Mouse (Mus musculus) embryonic fibroblast, embryonic 13.5 days (primary cell): ENCODE measurements around the gene Ext2.

ENCODE experiments used
- CTCF ChIP-seq: IDR thresholded peaks from 2 replicates; pipeline ENCODE4 v1.5.1; 2011; ENCODE audit warnings: mild to moderate bottlenecking, control low read depth, low read length, moderate library complexity, borderline replicate concordance; ENCODE audit not compliant: insufficient read depth
- POLR2A ChIP-seq: IDR thresholded peaks from 2 replicates; pipeline ENCODE4 v1.6.1; 2011; ENCODE audit warnings: low read depth, mild to moderate bottlenecking, control low read depth, low read length, moderate library complexity

DNA sequence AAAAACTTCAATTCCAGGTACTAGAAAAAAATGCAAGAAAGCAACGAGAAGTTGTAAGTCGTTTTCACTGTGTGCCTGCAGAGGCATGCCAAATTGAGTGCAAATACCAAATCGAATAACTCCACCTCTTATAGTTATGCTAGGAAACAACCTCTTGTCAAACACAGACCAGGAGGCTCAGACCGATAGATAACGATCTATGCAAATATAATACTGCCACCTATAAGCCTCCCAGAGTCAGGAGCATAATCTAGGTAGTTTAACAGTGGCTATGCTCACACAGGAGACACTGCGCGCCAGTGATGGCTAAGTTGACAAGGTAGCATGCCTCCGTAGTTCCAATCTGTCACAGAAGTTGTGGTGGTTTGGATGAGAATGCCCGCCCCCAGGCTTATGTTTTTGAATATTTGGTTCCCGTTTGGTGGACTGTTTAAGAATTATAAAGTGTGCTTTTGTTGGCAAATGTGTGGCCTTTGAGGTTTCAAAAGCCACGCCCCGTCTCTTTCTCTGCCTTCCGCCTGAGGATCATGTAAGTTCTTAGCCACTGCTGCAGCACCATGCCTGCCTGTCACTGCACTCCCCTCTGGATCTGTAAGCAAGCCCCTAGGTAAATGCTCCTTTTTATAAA, 28.1 kb upstream of the Ext2 start:
- TF ChIP-seq CTCF: no peak
- no peak for TF ChIP-seq POLR2A
